Mouse (Mus musculus): ENCODE measurements around the gene Psmc1. TPM values are rescaled to one million over a fixed set of nuclear protein-coding genes. Genes with fewer than 3 reads are reported as not detected.

The Psmc1 gene
- polyA plus RNA-seq, 1 experiment from 2014 or later = 117 TPM

DNA sequence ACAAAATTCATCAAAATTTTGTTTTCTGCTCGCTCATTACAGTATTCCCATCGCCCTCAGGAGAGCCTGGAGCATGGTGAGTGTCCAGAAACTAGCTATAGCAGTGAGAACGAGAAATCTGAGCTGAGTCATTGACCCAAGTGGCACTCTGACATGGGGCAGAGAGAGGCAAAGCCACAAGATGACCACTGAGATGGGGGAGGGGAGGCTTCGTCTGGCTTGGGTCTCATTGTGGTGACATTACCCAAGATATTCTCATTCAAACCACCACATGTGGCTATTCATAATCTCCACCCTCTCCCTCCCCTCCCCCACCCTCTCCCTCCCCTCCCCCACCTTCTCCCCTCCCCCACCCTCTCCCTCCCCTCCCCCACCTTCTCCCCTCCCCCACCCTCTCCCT is 2.5 kb upstream of the Psmc1 start:
- ATAC-seq = no peak

GRCm38 (mm10) chr12:100115982-100116381 is 6.0 kb downstream of the Psmc1 start:
- WGBS (ENCODE audit: insufficient replicate concordance) = 81% methylated on average over 5 of the region's 5 CpGs
- ATAC-seq = peak; percentile 80
- Histone ChIP-seq H3K27me3 (ENCODE audit: insufficient read depth, low read length) (no peaks in the 10 kb centered on the region), H3K9ac (replicated peaks) (no peak overlapping the region), H3K36me3 (replicated peaks; ENCODE audit: insufficient read depth, low read length) (peaks cover 77% of the 10 kb centered on the region), H3K4me3 (ENCODE audit: low read depth, low read length) (no peak overlapping the region), H3K4me2 (ENCODE audit: low read depth, low read length) (no peak overlapping the region), H3K4me1 (ENCODE audit: insufficient read depth) (peaks cover 4% of the 10 kb centered on the region), H3K27ac (ENCODE audit: low read depth) (no peak overlapping the region), H3K9me3 (ENCODE audit: low read length) (no peaks in the 10 kb centered on the region)
- TF ChIP-seq EP300 (IDR thresholded peaks at IDR 0.05; ENCODE audit: low read depth) = no peak
- TF ChIP-seq CTCF (IDR thresholded peaks at IDR 0.05; ENCODE audit: low read depth) = no peak
- DNase-seq = no peak

More for the DNA sequence above, 2.5 kb upstream of the Psmc1 start:
- Histone ChIP-seq H3K9me3 (ENCODE audit: low read length) (no peaks in the 10 kb centered on the region), H3K36me3 (replicated peaks; ENCODE audit: insufficient read depth, low read length) (peaks cover under 1% of the 10 kb centered on the region), H3K4me2 (ENCODE audit: low read depth, low read length) (no peak overlapping the region), H3K9ac (replicated peaks) (no peak overlapping the region), H3K4me3 (ENCODE audit: low read depth, low read length) (no peak overlapping the region), H3K27me3 (ENCODE audit: insufficient read depth, low read length) (no peaks in the 10 kb centered on the region), H3K4me1 (ENCODE audit: insufficient read depth) (peaks cover 7% of the 10 kb centered on the region), H3K27ac (ENCODE audit: low read depth) (no peak overlapping the region)
- DNase-seq = no peak
- no peak for TF ChIP-seq CTCF (IDR thresholded peaks at IDR 0.05; ENCODE audit: low read depth)
- no peak for TF ChIP-seq EP300 (IDR thresholded peaks at IDR 0.05; ENCODE audit: low read depth)
- 49% methylated on average over 4 of the region's 4 CpGs for WGBS (ENCODE audit: insufficient replicate concordance)

- DNase-seq (no peak), ATAC-seq (no peak)
- H3K27me3 ChIP-seq (ENCODE audit: insufficient read depth, low read length) = no peaks in the 10 kb centered on the region
- no peak overlapping the region for H3K4me2 ChIP-seq (ENCODE audit: low read depth, low read length)
- no peaks in the 10 kb centered on the region for H3K9me3 ChIP-seq (ENCODE audit: low read length)
- H3K4me1 ChIP-seq (ENCODE audit: insufficient read depth) = no peaks in the 10 kb centered on the region
- H3K9ac ChIP-seq (replicated peaks) = no peak overlapping the region
- 88% methylated on average over 7 of the region's 7 CpGs for WGBS (ENCODE audit: insufficient replicate concordance)
- H3K27ac ChIP-seq (ENCODE audit: low read depth) = no peak overlapping the region
- TF ChIP-seq EP300 (IDR thresholded peaks at IDR 0.05; ENCODE audit: low read depth) = no peak
- TF ChIP-seq CTCF (IDR thresholded peaks at IDR 0.05; ENCODE audit: low read depth) = no peak
- no peak overlapping the region for H3K4me3 ChIP-seq (ENCODE audit: low read depth, low read length)
- H3K36me3 ChIP-seq (replicated peaks; ENCODE audit: insufficient read depth, low read length) = peaks cover 79% of the 10 kb centered on the region
Observed at GRCm38 (mm10) chr12:100122921-100123381, 13.0 kb downstream of the Psmc1 start.

DNA sequence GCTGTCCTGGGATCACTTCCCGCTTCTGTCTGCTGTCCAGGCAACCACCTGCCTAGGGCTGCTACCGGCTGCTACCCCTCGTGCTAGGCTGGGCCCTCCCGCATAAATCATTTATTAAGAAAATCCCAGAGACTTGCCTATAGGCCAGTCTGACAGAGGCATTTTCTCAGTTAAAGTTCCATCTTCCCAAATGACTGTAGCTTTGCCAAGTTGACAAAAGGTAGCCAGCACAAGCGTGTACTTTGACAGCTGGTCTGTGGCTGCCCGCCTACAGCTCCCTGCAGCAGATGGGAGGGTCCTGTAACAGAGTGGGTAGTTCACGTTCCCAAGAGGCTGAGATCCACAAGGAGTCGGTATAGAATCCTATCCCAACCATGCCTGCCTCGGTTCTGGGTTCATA is 13.5 kb downstream of the Psmc1 start:
- 90% methylated on average over 9 of the region's 9 CpGs for WGBS (ENCODE audit: insufficient replicate concordance)

DNA sequence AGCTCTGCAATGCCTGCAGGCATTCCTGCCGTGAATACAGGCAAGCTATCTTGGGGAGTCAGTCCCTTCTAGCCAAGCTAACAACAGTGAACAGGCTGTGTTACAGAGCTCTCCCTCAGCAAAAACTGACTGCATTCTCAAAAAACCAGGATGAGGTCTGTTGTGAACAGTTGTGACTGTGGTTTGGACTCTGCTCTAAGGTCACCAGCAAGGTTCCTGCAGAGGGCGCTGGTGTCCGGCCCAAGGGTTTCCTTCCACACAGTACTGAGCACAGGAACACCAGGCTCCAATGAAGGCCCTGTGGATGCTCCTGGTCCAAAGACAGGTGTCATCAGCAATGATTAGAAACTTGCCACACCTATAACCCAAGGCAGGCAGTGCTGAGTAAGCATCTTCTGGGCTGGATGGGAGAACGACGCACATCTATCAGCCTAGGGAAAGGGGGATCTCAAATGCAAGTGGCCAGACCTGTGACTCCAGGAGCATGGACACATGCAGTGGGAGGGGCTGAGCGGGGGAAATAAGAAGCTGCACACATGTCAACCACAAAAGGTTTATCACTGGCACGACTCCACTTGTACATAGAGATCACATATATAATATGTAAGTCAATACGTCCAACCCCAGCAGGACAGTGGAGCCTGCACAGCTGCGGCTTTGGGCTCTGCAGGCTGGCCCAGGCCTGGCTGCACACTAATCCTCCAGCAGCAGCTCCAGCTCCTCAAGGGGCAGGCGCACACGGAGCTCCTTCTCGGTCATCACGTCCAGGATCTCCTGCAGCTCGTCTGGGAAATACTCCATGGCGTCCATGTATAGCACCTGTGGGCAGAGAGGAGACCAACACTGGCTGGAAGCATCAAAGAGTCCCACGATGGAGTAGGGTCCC is 15.2 kb downstream of the Psmc1 start:
- no peak overlapping the region for H3K4me2 ChIP-seq (ENCODE audit: low read depth, low read length)
- H3K4me3 ChIP-seq (ENCODE audit: low read depth, low read length) = no peak overlapping the region
- H3K27ac ChIP-seq (ENCODE audit: low read depth) = no peak overlapping the region
- 80% methylated on average over 16 of the region's 16 CpGs for WGBS (ENCODE audit: insufficient replicate concordance)
- no peak for TF ChIP-seq EP300 (IDR thresholded peaks at IDR 0.05; ENCODE audit: low read depth)
- peak; percentile 52 for TF ChIP-seq CTCF (IDR thresholded peaks at IDR 0.05; ENCODE audit: low read depth)
- H3K9me3 ChIP-seq (ENCODE audit: low read length) = no peaks in the 10 kb centered on the region
- H3K27me3 ChIP-seq (ENCODE audit: insufficient read depth, low read length) = no peaks in the 10 kb centered on the region
- ATAC-seq (peak; percentile 53), DNase-seq (peak; percentile 48)
- H3K9ac ChIP-seq (replicated peaks) = no peak overlapping the region
- no peaks in the 10 kb centered on the region for H3K4me1 ChIP-seq (ENCODE audit: insufficient read depth)
- H3K36me3 ChIP-seq (replicated peaks; ENCODE audit: insufficient read depth, low read length) = peaks cover 76% of the 10 kb centered on the region

More for the DNA sequence above, 13.5 kb downstream of the Psmc1 start:
- no peaks in the 10 kb centered on the region for H3K9me3 ChIP-seq (ENCODE audit: low read length)
- TF ChIP-seq CTCF (IDR thresholded peaks at IDR 0.05; ENCODE audit: low read depth) (no peak), EP300 (IDR thresholded peaks at IDR 0.05; ENCODE audit: low read depth) (no peak)
- peaks cover 74% of the 10 kb centered on the region for H3K36me3 ChIP-seq (replicated peaks; ENCODE audit: insufficient read depth, low read length)
- no peak overlapping the region for H3K4me2 ChIP-seq (ENCODE audit: low read depth, low read length)
- H3K4me3 ChIP-seq (ENCODE audit: low read depth, low read length) = no peak overlapping the region
- no peaks in the 10 kb centered on the region for H3K27me3 ChIP-seq (ENCODE audit: insufficient read depth, low read length)
- no peaks in the 10 kb centered on the region for H3K4me1 ChIP-seq (ENCODE audit: insufficient read depth)
- ATAC-seq = no peak
- DNase-seq = no peak
- no peak overlapping the region for H3K27ac ChIP-seq (ENCODE audit: low read depth)
- no peak overlapping the region for H3K9ac ChIP-seq (replicated peaks)

DNA sequence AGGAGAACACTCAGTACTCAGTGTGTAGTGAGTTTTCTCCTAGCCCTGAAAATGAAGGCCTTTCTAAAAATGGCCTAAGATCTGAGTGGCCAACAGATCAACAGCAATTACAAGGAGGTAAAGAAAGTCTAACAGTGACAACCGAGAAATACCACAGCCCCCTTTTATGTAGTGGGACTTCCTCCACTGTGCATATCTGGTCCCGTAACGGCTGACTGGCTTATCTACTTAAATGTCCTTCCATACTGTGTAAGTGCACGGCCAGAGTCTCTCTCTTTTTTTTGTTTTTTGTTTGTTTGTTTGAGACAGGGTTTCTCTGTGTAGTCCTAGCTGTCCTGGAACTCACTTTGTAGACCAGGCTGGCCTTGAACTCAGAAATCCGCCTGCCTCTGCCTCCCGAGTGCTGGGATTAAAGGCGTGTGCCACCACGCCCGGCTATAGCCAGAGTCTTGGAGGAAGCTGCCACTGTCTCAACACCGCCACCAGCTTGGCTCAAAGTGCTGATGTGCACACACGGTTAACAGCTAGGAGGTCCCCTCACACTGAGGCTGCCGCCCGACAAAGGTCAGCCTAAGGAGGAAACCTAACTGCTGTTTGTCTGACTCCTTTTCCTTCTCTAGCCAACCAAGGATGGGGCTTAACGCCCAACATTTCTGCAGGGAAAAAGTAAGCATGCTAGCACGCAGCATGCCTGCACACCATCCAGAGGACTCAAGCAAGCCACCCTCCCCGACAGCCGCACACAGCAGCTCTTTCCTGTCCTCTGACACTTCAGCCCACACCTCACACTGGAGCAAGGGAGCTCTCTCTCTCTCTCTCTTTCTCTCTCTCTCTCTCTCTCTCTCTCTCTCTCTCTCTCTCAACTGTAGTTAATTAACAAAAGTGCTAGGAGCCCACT is 17.3 kb downstream of the Psmc1 start:
- no peak overlapping the region for H3K4me2 ChIP-seq (ENCODE audit: low read depth, low read length)
- no peaks in the 10 kb centered on the region for H3K4me1 ChIP-seq (ENCODE audit: insufficient read depth)
- ATAC-seq = no peak
- peaks cover 69% of the 10 kb centered on the region for H3K36me3 ChIP-seq (replicated peaks; ENCODE audit: insufficient read depth, low read length)
- 57% methylated on average over 17 of the region's 17 CpGs for WGBS (ENCODE audit: insufficient replicate concordance)
- TF ChIP-seq CTCF (IDR thresholded peaks at IDR 0.05; ENCODE audit: low read depth) (no peak), EP300 (IDR thresholded peaks at IDR 0.05; ENCODE audit: low read depth) (no peak)
- no peak overlapping the region for H3K9ac ChIP-seq (replicated peaks)
- no peak overlapping the region for H3K27ac ChIP-seq (ENCODE audit: low read depth)
- no peak overlapping the region for H3K4me3 ChIP-seq (ENCODE audit: low read depth, low read length)
- no peaks in the 10 kb centered on the region for H3K9me3 ChIP-seq (ENCODE audit: low read length)
- no peaks in the 10 kb centered on the region for H3K27me3 ChIP-seq (ENCODE audit: insufficient read depth, low read length)
- DNase-seq = no peak

Data from liver, postnatal 0 days (tissue).